Mouse (Mus musculus): ENCODE measurements around the gene Sftpa1. TPM values are rescaled to one million over a fixed set of nuclear protein-coding genes. Genes with fewer than 3 reads are reported as not detected.
A peak's percentile ranks its signal among the peaks of the same experiment; 100 is the strongest.

Sftpa1 gene
- total RNA-seq (2021), result not detected
- long read RNA-seq, result 0 reads

- DNase-seq (ENCODE audit: low spot score in 2 of 2), result no peak
Observed at GRCm38 (mm10) chr14:41131540-41131939, at the start of gene Sftpa1. Sftpa1 (plus strand) TSS chr14:41131782.

GRCm38 (mm10) chr14:41082408-41082807, 49.2 kb upstream of the Sftpa1 start:
- DNase-seq (ENCODE audit: low spot score in 2 of 2), result no peak

- no peak for DNase-seq (ENCODE audit: low spot score in 2 of 2)
Observed at GRCm38 (mm10) chr14:41087509-41087908, 44.1 kb upstream of the Sftpa1 start.

- no peak for DNase-seq (ENCODE audit: low spot score in 2 of 2)
Observed at GRCm38 (mm10) chr14:41090777-41091176, 40.8 kb upstream of the Sftpa1 start.

- DNase-seq (ENCODE audit: low spot score in 2 of 2), result no peak
Observed at GRCm38 (mm10) chr14:41094114-41094513, 37.5 kb upstream of the Sftpa1 start.

GRCm38 (mm10) chr14:41096296-41096860, 35.2 kb upstream of the Sftpa1 start:
- DNase-seq (ENCODE audit: low spot score in 2 of 2), result no peak

GRCm38 (mm10) chr14:41098726-41099125, 32.9 kb upstream of the Sftpa1 start:
- DNase-seq (ENCODE audit: low spot score in 2 of 2), result no peak

GRCm38 (mm10) chr14:41100712-41101111, 30.9 kb upstream of the Sftpa1 start:
- DNase-seq (ENCODE audit: low spot score in 2 of 2), result no peak

- DNase-seq (ENCODE audit: low spot score in 2 of 2), result no peak
Observed at GRCm38 (mm10) chr14:41101242-41101641, 30.3 kb upstream of the Sftpa1 start.

GRCm38 (mm10) chr14:41102269-41102668, 29.3 kb upstream of the Sftpa1 start:
- DNase-seq (ENCODE audit: low spot score in 2 of 2), result no peak

GRCm38 (mm10) chr14:41104853-41105444, 26.6 kb upstream of the Sftpa1 start, which contains the start of gene Mat1a:
Mat1a (plus strand) TSS chr14:41105035.
- DNase-seq (ENCODE audit: low spot score in 2 of 2), result no peak

GRCm38 (mm10) chr14:41111031-41111668, 20.4 kb upstream of the Sftpa1 start:
- no peak for DNase-seq (ENCODE audit: low spot score in 2 of 2)

GRCm38 (mm10) chr14:41112944-41113343, 18.6 kb upstream of the Sftpa1 start:
- DNase-seq (ENCODE audit: low spot score in 2 of 2), result no peak

GRCm38 (mm10) chr14:41116271-41116670, 15.3 kb upstream of the Sftpa1 start:
- no peak for DNase-seq (ENCODE audit: low spot score in 2 of 2)

GRCm38 (mm10) chr14:41124683-41125082, 6.9 kb upstream of the Sftpa1 start:
- no peak for DNase-seq (ENCODE audit: low spot score in 2 of 2)

- peak in 1 of 2 experiments; percentile 46 for DNase-seq (ENCODE audit: low spot score in 2 of 2)
Observed at GRCm38 (mm10) chr14:41127997-41128396, 3.6 kb upstream of the Sftpa1 start.

GRCm38 (mm10) chr14:41137006-41137405, 5.4 kb downstream of the Sftpa1 start:
- DNase-seq (ENCODE audit: low spot score in 2 of 2), result no peak

GRCm38 (mm10) chr14:41140686-41141085, 9.1 kb downstream of the Sftpa1 start:
- DNase-seq (ENCODE audit: low spot score in 2 of 2), result no peak

- DNase-seq (ENCODE audit: low spot score in 2 of 2), result no peak
Observed at GRCm38 (mm10) chr14:41146035-41146434, 14.5 kb downstream of the Sftpa1 start.

- no peak for DNase-seq (ENCODE audit: low spot score in 2 of 2)
Observed at GRCm38 (mm10) chr14:41146922-41147321, 15.3 kb downstream of the Sftpa1 start.

GRCm38 (mm10) chr14:41147356-41147755, 15.8 kb downstream of the Sftpa1 start:
- DNase-seq (ENCODE audit: low spot score in 2 of 2), result no peak

- DNase-seq (ENCODE audit: low spot score in 2 of 2), result no peak
Observed at GRCm38 (mm10) chr14:41151220-41151898, 19.8 kb downstream of the Sftpa1 start, which contains the start of gene Mbl1. Mbl1 (plus strand) TSS chr14:41151458.

Measured in layer of hippocampus, adult 18-20 months (tissue).